Mouse (Mus musculus) olfactory bulb, adult 2 months (tissue): ENCODE data around the gene Gosr2.

Experiments
- CTCF ChIP-seq: fragments of 200-500 bp; IDR thresholded peaks from 2 replicates; pipeline ENCODE4 v1.5.1; 2012; ENCODE audit warnings: low read depth, mild to moderate bottlenecking, low read length, moderate library complexity; ENCODE audit not compliant: insufficient read depth
- POLR2A ChIP-seq: fragments of 200-500 bp; IDR thresholded peaks from 2 replicates; pipeline ENCODE4 v1.6.1; 2012; ENCODE audit warnings: mild to moderate bottlenecking, low read depth, low read length, moderate library complexity; ENCODE audit not compliant: insufficient read depth

GRCm38 (mm10) chr11:103658189-103658588 is 39.5 kb downstream of the Gosr2 start:
- TF ChIP-seq CTCF (no peak), POLR2A (no peak)
